Mouse (Mus musculus) midbrain, embryonic 12.5 days (tissue): ENCODE results near the gene Hoxb3. TPM values are rescaled to one million over a fixed set of nuclear protein-coding genes. Genes with fewer than 3 reads are reported as not detected.

ENCODE experiments used
- microRNA counts: library from miRNA; unstranded; fragments of <30 nt; microRNA quantifications from one replicate; lab custom pipeline; 2017
- microRNA-seq: library from miRNA; unstranded; fragments of <30 nt; microRNA quantifications from one replicate; pipeline ENCODE4, GENCODE M21; 2017
- polyA plus RNA-seq: library from polyadenylated mRNA; unstranded; fragments of >200 nt; fragmentation: Nextera tagmentation; extraction: Ambion mirVana; gene quantifications from 2 replicates; pipeline ENCODE4 v1.2.1, GENCODE M21; 2016

The Hoxb3 gene
- polyA plus RNA-seq, 1 experiment from 2014 or later, result not detected

MicroRNAs encoded within 50 kb of the gene (microRNA counts, 519-probe panel; counts per million panel counts)
- microRNA mmu-miR-10a (lab: Ali Mortazavi, UCI), result not detected

Small RNAs within 50 kb of the gene (microRNA-seq; reads per million reads assigned to microRNA genes)
- 108 reads per million, percentile 51 among the genes with 10 or more reads in this experiment for gene Mir10a

Other genes starting within 250 kb of the Hoxb3 start
- 364 and 367 TPM in 2 replicates for gene Atp5g1, start 247.7 kb upstream of the Hoxb3 start, polyA plus RNA-seq
- not detected in 2 replicates for gene Calcoco2, start 211.4 kb upstream of the Hoxb3 start, polyA plus RNA-seq
- not detected in 2 replicates for gene Ttll6, start 189.5 kb upstream of the Hoxb3 start, polyA plus RNA-seq
- gene Hoxb13, start 129.0 kb upstream of the Hoxb3 start, polyA plus RNA-seq, result not detected in 2 replicates
- not detected in 2 replicates for gene Hoxb9, start 51.9 kb upstream of the Hoxb3 start, polyA plus RNA-seq
- not detected in 2 replicates for gene Hoxb8, start 41.4 kb upstream of the Hoxb3 start, polyA plus RNA-seq
- gene Hoxb7, start 36.7 kb upstream of the Hoxb3 start, polyA plus RNA-seq, result not detected in 2 replicates
- gene Hoxb6, start 30.9 kb upstream of the Hoxb3 start, polyA plus RNA-seq, result not detected in 2 replicates
- gene Hoxb5, start 20.0 kb upstream of the Hoxb3 start, polyA plus RNA-seq, result not detected in 2 replicates
- not detected in 2 replicates for gene Hoxb4, start 5.1 kb upstream of the Hoxb3 start, polyA plus RNA-seq
- gene Hoxb2, start 27.2 kb downstream of the Hoxb3 start, polyA plus RNA-seq, result 0.15 and 0.38 TPM in 2 replicates
- gene Hoxb1, start 42.4 kb downstream of the Hoxb3 start, polyA plus RNA-seq, result not detected in 2 replicates
- 1.7 and 2.0 TPM in 2 replicates for gene Skap1, start 141.3 kb downstream of the Hoxb3 start, polyA plus RNA-seq